Mouse (Mus musculus) E14TG2a.4 (cell line): ENCODE results near the gene Tescl.

Experiments used
- CTCF ChIP-seq: conservative IDR thresholded peaks from 2 replicates; pipeline ENCODE4 v1.5.1; 2014; ENCODE audit warnings: low read length
- POU5F1 ChIP-seq: IDR thresholded peaks from 2 replicates; pipeline ENCODE4 v1.6.1; 2014; ENCODE audit warnings: low read length, borderline replicate concordance

DNA sequence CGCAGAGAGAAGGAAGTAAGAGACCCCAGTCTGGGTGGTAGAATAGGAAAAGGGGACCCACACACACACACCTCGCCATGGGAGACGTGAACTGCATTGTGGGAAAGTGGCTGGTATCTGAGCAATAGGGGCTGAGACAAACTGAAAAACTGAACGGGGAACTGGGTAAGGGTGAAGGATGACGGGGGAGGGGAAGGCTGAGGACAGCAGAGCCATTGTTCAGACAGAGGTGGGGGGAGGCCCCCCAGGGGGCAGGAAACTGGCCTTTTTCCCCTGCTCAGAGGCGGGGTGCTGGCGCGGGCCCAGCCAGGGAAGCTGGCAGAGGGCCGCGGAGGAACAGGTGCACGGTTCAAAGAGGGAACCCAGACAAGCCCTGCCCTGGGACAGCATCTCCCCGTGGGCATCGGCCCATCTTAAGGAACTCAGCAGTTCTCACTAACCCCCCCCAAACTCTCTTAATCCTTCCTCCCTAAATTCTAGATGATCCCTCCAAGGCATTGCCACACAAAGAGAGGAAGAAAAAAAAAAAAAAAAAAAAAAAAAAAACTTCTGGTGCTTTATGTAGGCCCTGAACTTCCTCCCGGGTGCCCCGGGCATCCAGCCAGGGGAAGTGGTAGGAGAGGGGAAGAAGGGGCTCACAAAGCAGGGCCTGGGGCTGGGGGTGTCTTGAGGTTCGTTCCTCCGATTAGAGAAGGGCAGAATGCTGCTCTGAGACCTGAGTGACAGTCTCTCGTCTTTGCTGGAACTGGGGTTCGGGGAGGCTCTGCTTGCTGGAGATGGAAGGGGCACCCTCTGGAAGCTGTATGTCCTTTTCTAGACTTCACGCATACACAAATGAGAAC lies 40.0 kb upstream of the Tescl start:
- no peak for TF ChIP-seq CTCF
- no peak for TF ChIP-seq POU5F1
